Mouse (Mus musculus) gastrocnemius, adult 18-20 months (tissue): Measurements from ENCODE around the gene Becn1. TPM values are rescaled to one million over a fixed set of nuclear protein-coding genes. Genes with fewer than 3 reads are reported as not detected.
A peak's percentile ranks its signal among the peaks of the same experiment; 100 is the strongest.

ENCODE experiments used
- DNase-seq: peaks from one replicate; pipeline ENCODE4 v3.0.0; 2021; ENCODE audit warnings: low spot score
- total RNA-seq, 2 experiments: library from RNA; stranded (reverse); gene quantifications; 2 replicates each; pipeline ENCODE4 v1.2.3; 2021

The Becn1 gene
- total RNA-seq, 2 experiments from 2014 or later = 85.6 to 95.6 TPM

DNA sequence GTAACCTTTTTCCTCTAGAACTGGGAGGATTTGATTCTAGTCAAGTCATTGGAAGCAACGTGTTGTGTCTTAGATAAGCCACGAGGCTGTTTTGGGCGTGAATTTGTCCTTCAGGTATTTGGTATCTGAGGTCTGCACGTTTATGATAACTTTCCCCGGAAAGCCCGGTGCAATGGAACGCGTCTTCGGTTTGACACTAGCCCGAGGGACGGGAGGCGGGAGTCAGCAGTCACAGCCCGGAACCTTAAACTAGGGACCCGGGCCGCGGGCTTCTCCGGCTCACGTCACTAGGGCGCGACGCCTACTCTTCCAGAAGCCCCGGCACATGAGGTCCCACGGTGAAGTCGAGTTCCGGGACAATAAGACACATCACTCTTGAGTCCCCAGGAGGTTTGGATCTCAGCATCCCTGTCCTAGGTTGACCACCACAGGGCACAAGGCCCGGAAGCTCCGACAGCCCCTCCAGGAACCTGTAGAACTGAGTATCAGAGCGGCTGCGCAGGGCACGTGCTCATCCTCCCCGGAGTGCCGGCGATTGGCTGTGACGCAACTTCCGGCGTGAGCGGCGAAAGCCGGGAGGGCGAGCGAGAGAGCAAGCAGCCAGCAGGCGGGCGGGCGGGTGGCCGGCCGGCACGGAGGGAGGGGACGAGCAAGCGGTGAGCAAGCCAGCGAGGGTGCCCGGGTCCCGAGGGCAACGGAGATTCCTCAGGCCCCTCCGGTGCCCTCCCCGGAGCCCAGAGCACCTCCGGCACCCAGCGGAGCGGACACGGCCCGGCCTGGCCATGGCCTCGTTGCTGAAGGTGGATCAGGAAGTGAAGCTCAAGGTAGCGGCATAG lies 13.8 kb upstream of the Becn1 start, which contains the start of gene Psme3:
Gene Psme3, plus strand, starts transcription at position 549 of the 836 bp plus-strand sequence.
- DNase-seq = peak; percentile 93

DNA sequence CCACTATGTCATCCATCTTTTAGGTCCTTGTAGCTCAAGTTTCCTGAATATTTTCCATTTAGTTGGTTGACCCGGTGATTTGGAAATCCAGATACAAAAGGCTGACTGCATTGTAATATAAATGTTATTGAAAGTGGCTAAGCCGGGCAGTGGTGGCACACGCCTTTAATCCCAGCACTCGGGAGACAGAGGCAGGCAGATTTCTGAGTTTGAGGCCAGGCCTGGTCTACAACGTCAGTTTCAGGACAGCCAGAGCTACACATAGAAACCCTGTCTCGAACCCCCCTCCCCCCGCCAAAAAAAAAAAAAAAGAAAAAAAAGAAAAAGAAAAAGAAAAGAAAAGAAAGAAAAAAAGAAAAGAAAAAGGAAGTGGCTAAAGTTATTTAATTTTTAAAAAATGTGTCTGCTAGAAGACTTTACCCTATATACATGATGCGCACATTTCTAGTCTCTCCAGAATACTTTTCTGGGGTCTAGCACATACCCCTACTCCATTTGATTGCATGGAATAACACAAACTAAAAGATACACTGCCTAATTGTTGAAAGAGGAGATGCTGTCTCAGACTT lies 13.1 kb upstream of the Becn1 start:
- no peak for DNase-seq

DNA sequence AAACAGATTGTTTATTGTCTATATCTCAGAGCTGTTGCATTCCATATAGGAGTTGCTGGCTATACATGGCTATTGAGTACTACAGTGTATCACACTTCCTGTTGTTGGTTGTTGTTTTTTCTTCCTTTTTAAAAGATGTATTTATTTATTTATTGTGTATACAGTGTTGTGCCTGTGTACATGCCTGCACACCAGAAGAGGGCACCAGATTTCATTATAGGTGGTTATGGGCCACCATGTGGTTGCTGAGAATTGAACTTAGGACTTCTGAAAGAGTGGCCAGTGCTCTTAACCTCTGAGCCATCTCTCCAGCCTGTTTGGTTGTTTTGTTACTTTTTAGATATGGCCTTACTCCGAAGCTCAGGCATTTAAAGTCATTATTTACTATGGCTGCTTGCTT lies 12.5 kb upstream of the Becn1 start:
- DNase-seq = no peak

DNA sequence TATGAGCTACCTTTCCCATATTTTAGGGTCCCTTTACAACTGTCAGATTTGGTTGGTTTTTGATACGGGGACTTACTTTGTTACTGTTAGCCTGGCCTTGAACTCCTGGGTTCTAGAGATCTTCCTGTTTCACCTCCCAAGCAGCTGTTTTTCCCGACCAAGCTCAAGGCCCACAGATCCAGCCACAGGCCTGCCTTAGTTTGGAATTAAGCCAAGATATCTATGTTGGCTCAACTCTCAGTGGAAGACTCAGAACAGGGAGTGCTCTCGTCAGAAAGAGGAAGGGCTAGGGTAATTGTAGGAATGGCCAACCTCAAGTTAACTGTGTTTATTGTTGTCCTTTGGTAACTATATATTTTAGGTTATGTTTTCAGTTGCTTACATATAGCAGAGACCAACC lies 10.1 kb upstream of the Becn1 start:
- DNase-seq = no peak

DNA sequence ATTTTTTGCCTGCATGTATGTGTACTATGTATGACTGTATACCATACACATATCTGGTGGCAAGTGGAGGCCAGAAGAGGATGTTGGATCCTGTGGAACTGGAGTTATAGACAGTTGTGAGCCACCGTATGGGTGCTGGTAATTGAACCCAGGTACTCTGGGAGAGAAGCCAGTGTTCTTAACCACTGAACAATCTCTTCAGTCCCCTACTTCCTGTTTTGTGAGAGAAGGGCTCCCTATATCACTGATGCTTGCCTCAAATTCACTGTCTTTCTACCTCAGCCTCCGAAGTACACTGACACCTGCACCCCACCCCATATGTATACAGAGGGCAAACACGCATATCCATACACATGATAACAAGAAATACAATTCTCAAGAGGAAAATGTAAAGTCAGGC lies 9.0 kb upstream of the Becn1 start:
- no peak for DNase-seq

DNA sequence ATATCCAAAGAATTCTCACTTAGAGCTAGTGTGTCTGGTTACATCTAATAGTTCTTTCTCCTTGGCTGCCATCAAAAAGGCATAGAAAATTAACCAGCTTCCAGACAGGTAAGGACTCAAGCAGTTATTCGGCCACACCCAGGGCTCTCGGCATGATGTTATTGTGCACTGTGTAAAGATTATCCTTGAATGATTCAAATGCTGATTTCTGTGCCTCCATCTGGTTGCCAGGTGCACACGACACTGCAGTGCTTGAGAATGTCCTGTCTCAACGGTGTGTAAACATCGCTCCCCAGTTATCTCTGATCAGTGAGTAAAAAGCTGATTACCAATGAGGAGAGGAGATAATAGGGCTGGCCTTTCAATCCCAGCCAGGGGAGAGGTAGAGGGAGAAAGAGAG lies 5.7 kb upstream of the Becn1 start:
- DNase-seq = no peak

DNA sequence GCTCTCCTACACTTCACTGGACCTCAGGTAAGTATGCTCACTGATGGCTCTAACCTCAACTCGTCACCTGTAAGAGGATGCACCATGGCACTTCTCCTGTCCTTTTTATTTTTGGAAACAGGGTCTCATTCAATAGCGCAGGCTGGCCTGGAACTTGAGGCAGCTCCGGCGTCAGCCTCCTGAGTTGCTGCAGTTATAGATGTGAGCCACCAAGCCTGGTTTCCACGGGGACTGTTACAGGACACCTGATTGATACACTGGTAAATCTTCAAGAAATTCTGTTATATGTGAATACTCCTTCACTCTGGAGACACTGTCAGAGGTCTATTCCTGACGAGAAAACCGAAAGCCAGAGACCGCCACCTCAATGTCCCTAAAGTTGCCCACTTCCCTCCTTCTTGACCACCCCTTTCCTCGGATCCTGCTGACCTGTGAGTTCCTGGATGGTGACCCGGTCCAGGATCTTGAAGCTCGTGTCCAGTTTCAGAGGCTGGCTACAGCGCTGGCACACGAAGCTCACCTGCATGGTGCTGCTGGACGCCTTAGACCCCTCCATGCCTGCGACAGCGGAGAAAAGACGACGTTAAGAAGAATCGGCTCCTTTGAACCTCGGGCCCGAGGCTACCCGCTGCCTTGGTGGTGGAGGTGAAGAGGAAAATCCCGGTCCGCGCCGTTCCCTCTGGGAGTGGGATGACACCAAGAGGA lies 635 bp downstream of the Becn1 start:
- DNase-seq = no peak

DNA sequence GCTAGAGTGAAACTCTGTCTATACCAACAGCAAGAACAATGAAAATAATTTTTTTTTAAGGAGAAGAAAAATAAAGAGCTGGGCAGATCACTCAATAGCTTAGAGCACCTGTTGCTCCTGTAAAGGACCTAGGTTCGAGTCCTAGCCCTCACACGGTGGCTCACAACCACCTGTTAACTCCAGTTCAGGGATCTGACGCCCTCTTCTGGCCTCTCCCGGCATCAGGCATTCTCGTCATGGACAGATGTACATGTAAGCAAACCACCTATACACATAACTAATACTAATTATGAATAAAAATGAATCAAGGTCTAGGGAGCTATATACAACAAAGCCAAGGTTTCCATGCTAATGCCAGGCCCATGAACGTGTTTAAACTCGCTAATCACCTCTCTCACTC lies 1.2 kb downstream of the Becn1 start:
- no peak for DNase-seq

DNA sequence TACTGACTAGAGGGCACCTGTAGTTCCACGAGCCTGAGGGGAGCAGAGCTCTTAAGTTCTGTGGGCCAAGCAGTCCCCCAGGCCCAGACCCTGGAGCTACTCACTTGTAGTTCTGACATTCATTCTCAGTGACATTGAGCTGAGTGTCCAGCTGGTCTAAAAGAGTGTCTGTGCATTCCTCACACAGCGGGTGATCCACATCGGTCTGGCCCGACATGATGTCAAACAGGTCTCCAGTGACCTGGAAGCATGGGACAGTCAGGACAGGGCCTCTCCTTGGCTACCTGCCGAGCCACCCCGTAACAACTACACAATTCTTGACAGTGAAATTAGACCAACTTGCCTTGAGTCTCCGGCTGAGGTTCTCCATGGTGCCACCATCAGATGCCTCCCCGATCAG lies 6.9 kb downstream of the Becn1 start:
- DNase-seq = no peak

DNA sequence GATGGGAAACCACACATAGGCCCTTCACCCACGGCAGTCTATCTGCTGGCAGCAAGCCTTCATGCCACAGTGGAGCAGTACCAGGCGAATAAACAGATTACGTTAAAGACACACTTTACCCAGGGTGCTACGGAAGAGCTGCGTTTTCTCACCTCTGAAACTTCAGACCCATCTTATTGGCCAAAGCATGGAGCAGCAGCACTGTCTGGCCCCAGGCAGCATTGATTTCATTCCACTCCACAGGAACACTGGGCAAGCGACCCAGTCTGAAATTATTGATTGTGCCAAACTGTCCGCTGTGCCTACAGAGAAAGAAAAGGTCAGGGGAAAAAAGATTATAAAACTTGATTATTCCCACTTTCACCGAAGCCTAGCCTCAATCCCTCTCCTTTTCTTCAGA lies 10.9 kb downstream of the Becn1 start:
- DNase-seq = no peak

DNA sequence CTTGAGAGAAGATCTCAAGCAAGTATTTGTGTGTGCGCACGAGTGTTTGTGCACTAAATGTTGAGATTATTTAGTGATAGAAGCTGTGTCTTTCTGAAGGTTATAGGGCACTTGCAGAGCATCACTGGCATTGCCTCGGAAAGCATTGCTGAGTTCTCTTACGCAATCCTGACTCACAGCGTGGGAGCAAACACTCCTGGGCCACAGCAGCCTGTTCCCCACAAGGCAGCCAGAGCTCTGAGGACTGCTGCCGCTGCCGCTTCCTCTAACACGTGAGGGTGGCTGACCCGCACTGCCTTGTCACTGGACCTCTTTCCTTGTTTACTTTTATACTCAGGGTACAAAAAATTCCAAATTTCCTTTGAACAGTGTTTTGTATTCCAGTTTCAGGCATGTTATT lies 14.8 kb downstream of the Becn1 start:
- no peak for DNase-seq

DNA sequence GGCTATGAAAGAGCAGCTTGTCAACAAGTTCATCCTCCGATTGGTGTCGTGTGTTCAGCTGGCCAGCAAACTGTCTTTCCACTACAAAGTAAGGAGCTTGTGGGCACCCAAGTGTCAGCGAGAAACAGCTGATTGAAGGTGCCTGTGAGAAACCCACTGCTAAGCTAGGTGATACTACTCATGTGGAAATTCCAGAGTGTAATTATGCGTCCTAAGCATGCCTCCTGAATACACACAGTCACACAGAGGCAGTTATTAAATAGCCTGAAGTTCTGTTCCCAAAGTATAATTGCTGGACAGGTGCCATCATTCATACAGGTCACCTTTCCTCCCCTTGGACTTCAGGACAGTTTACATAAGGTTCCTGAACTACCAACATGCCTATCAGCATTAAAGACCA lies 18.3 kb downstream of the Becn1 start:
- DNase-seq = no peak

DNA sequence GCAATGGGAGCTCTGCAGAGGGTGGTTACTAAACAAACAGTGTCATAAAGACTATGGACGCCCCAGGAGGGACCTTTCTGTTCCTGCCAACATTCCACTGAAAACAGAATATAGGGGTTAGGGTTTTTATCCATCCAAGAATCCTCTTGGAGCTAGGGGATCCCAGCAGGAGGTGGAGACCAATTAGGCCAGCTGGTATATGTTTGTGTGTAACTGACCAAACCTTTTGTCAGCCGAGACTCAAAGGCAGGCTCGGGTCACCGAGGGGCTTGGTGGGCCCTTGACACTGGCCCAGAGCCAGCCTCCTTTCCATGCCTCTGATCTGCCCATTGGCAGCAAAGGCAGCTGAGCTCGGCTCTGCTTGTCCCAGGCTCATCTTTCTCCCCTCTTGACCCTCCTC lies 19.2 kb downstream of the Becn1 start:
- DNase-seq = no peak

DNA sequence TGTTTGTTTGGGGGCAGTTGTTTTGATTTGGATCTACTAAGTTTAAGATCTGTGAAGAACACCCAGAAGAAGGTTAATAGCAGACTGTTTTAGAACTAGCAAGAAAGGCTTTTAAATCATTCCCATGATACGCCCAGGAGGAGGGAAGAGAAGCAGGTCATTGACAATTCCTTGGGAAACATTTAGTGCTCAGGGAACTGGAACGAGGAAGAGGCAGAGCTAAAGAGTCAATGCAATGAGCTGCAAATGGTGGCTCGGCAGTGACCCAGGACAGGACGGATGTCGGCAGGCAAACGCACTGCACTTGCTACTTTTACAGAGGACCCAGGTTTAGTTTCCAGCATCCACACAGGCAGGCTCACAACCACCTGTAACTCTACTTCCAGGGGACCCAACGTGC lies 21.2 kb downstream of the Becn1 start:
- no peak for DNase-seq

DNA sequence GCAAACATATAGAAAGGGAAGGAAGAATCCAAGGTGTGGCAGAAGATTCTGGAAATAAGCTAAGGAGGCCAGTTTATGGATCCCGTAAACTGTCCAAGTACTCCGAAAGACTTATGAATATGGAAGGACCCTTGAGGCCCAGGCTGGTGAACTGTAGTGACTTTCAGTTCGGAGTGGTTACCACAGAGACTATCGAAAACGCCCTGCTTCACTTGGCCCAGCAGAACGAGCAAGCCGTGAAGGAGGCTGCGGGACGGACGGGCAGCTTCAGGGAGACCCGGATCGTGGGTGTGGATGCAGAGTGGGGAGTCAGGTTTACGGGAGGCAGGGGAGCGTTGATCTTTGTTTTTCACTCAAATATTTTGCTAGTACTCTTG lies 22.9 kb downstream of the Becn1 start:
- no peak for DNase-seq

DNA sequence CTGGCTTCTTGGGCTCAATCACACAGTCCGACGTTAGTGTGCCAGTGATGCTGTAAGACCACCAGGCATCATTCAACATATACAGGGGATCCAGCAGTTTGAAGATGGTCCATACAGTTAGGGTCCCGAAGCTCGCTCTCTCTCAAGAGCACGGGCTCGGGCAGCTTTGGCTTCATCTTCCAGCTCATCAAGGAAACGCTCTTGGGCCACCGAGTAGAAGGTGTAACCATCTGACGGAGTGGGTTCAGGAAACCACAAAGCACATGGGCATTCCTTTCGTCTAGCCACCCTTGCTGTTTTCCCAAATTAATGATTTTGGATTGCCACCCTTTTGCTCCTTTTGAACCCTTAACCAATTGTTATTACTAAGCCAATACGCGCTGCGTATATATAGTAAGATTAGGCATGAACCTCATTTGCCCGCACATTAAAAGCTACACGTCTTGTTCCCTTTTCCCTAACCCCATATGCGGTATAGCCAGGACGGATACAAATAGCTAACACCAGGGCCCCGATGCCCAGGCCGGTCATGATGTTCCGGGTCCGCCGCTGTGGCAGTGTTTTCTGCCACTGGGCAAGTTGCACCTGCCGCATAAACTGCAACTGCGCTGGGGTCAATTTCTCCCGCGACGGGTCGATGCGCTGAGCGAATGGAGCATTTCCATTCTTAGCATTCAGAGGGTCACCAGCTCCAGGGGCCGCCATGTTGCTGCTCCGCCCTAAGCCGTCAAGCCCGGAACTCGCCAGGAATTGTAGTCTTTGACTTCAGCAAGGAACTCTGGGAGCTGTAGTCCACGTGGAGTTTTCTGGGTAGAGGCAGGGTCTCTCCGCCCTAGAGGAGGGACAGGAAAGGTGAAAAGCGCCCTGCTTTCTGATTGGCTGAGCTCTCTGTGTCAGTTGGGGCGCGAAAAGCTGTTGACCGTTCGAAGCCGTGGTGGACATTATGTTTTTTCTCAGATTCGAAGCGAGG lies 23.6 kb downstream of the Becn1 start, which contains the start of the genes Cntd1 and Coa3:
Gene Cntd1, plus strand, starts transcription at position 790 of the 970 bp plus-strand sequence.
Gene Coa3, minus strand, starts transcription at position 892 of the 970 bp plus-strand sequence.
- peak; percentile 88 for DNase-seq

DNA sequence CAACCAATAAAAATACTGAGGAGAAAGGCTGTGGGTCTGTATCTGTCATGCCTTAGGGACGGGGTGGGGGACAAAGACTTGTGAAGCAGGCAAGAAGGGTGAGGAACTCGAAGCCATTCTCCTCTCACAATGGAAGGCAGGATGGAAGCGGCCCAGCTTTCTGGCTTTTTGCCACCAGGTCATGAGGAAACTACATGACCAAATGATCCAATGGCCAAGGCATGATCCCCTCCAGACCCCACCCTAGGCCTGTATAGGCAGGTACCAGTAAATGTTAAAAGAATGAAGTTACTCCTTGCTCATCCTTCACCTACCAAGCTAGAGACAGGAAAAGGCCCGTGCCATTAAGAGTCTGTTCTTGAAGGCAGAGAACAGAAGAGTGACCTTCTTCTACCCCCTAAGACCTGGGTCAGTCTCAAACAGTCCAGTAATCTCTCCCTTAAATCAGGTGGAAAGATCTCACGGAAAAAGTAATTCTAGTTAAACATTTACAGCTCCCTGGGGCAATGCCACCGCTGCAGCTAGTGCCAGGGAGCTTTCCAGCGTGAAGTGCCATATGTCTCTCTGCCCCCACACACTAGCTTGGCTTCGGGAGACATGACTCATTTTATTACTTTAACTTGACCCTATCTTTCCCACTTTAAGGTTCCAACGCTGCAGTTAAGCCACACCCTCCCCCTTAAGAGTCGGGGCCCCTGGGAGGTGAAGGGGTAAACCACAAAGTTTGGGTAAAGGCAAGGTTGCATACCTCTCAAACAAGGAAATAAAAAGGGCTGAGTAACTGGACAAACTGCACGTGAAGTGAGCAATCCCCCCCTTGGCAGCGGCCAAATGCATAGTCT lies 24.5 kb downstream of the Becn1 start:
- no peak for DNase-seq

DNA sequence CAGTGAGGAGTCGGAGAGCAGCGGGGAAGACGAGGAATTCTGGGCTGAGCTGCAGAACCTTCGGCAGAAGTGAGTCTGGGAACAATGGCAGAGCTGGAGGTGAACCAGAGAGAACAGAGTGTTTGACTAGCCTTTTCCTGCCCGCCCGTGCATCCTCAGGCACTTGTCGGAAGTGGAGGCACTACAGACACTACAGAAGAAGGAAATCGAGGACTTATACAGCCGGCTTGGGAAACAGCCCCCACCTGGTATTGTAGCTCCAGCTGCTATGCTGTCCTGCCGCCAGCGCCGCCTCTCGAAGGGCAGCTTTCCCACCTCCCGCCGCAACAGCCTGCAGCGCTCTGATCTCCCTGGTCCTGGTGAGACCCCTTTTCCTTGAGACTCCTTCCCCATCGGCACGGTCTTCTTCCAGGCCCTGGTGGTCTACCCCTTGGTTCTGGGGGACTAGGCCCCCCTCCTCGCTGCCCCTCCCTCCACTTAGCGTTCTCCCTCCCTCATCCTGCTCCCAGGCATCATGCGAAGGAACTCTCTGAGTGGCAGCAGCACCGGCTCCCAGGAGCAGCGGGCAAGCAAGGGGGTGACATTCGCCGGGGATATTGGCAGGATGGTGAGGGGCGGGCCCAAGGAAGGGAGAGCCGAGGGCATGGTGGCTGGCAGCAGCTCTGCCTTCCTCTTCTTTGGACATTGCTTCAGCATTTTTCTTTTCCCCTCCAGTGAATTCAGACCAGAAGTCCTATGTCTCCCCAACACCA lies 25.6 kb downstream of the Becn1 start:
- DNase-seq = no peak

DNA sequence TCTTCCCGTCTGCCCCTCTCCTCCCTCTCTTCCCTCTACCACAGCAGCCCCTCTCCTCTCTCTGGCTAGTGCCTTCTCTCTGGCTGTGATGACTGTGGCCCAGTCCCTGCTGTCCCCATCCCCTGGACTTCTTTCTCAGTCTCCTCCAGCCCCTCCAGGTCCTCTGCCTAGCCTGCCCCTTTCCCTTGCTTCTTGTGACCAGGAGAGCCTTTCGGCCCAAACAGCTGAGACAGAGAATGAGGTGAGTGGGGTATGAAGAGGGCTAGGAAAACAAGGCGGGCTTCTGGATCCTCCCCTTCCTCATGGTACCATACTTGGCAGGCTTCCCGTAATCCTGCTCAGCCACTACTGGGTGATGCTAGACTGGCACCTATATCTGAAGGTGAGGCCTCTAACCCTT lies 26.8 kb downstream of the Becn1 start:
- no peak for DNase-seq

DNA sequence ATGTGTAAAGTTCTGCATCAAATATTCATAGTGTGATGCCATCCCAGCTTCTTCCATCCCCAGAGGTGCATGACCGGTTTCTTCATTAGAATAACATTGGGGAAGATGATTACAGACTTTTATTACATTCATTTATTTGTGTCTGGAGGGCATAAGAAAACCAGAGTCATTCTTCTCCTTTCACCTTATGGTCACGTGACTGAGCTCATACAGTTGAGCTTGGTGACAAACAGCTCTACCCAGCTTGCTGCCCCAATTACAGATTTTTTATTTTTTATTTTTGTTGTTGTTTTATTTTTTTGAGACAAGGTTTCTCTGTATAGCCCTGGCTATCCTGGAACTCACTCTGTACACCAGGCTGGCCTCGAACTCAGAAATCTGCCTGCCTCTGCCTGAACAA lies 29.6 kb downstream of the Becn1 start:
- no peak for DNase-seq
